24 mouse cellular contexts compared by ENCODE assay signal in genomic region chr8:103702236-103702635, GRCm38 (mm10).
DNase-seq lines count a peak whose midpoint lies in the region; TF ChIP-seq lines count a peak whose summit lies in the region.
"Had no signal": no experiment of that assay in that cellular context is flagged by ENCODE, and none has a peak within 500 bp of the region (broad histone marks: within the 10 kb centered on the region; RNA-seq: fewer than 3 reads in every experiment).

No protein-coding gene starts in this region.

- H3K4me3 ChIP-seq in CH12.LX (replicated peaks in 1 of 3; ENCODE audit: low read depth in 2 of 3, low read length in 2 of 3, poor library complexity in 1 of 3): no peak overlapping the region
- no peak overlapping the region for H3K4me3 ChIP-seq in limb, embryonic 10.5 days
- H3K4me3 ChIP-seq: forebrain, embryonic 10.5 days; heart, embryonic 12.5 days; hindbrain, embryonic 10.5 days; limb, embryonic 15.5 days; midbrain, embryonic 15.5 days; myocyte; neural tube, embryonic 13.5 days had no signal

- no peaks in the 10 kb centered on the region for H3K27me3 ChIP-seq in CH12.LX (replicated peaks)
- no peaks in the 10 kb centered on the region for H3K27me3 ChIP-seq in limb, embryonic 10.5 days (ENCODE audit: low read depth, poor library complexity, severe bottlenecking)
- H3K27me3 ChIP-seq: heart, embryonic 12.5 days; limb, embryonic 15.5 days; midbrain, embryonic 15.5 days; neural tube, embryonic 13.5 days had no signal

- TF ChIP-seq EP300 in CH12.LX (IDR thresholded peaks at IDR 0.05; ENCODE audit: low read length): no peak

- no peaks in the 10 kb centered on the region for H3K36me3 ChIP-seq in CH12.LX (replicated peaks in 1 of 2; ENCODE audit: control insufficient read depth in 1 of 2, insufficient read depth in 1 of 2, low read length in 1 of 2)
- no peaks in the 10 kb centered on the region for H3K36me3 ChIP-seq in limb, embryonic 10.5 days
- H3K36me3 ChIP-seq: forebrain, embryonic 10.5 days; heart, embryonic 12.5 days; hindbrain, embryonic 10.5 days; limb, embryonic 15.5 days; midbrain, embryonic 15.5 days; neural tube, embryonic 13.5 days had no signal

- in situ Hi-C loops in CH12.LX (cut with MboI; ENCODE audit: low pct_ligation_motif_present, low pct_unique_long_range_greater_than_20kb, low sequenced_read_pairs): no loop called here

- TF ChIP-seq CTCF in CH12.LX (conservative IDR thresholded peaks at IDR 0.05 in 1 of 2, IDR thresholded peaks at IDR 0.05 in 1 of 2; ENCODE audit: low read depth in 2 of 2, low read length in 2 of 2): no peak

- no peak overlapping the region for H3K9ac ChIP-seq in CH12.LX (ENCODE audit: insufficient read depth, low read depth)
- H3K9ac ChIP-seq: heart, embryonic 12.5 days; limb, embryonic 15.5 days; liver, embryonic 14.5 days; midbrain, embryonic 15.5 days; neural tube, embryonic 13.5 days had no signal

- no peaks in the 10 kb centered on the region for H3K79me2 ChIP-seq in CH12.LX (replicated peaks; ENCODE audit: control insufficient read depth, extremely low read depth, insufficient read depth, poor library complexity, severe bottlenecking)

- peaks cover 0 to 8% of the 10 kb centered on the region in 2 experiments; a peak in 2 of 4 replicates for H3K4me1 ChIP-seq in CH12.LX (ENCODE audit: control insufficient read depth in 1 of 2, insufficient read depth in 2 of 2)
- H3K4me1 ChIP-seq in limb, embryonic 10.5 days: no peaks in the 10 kb centered on the region
- H3K4me1 ChIP-seq: forebrain, embryonic 10.5 days; heart, embryonic 12.5 days; hindbrain, embryonic 10.5 days; limb, embryonic 15.5 days; midbrain, embryonic 15.5 days; neural tube, embryonic 13.5 days had no signal

- H3K9me3 ChIP-seq in CH12.LX (replicated peaks; ENCODE audit: low read length): peaks cover 3% of the 10 kb centered on the region
- H3K9me3 ChIP-seq in limb, embryonic 10.5 days (replicated peaks): no peaks in the 10 kb centered on the region
- H3K9me3 ChIP-seq: forebrain, embryonic 10.5 days; limb, embryonic 15.5 days; midbrain, embryonic 15.5 days had no signal

- TF ChIP-seq RAD21 in CH12.LX (IDR thresholded peaks at IDR 0.05; ENCODE audit: low read depth, low read length): no peak

- dilution Hi-C loops in CH12.LX (cut with MboI; ENCODE audit: extremely low pct_ligation_motif_present, extremely low pct_unique_long_range_greater_than_20kb, low sequenced_read_pairs): no loop called here

- peak; percentile 11 for DNase-seq in embryo, embryonic 11 days
- DNase-seq in embryo, embryonic 10 days (ENCODE audit: low spot score): no peak
- peak; percentile 43 for DNase-seq in CH12.LX (ENCODE audit: extremely low read depth)
- DNase-seq in NIH3T3 (ENCODE audit: low read depth): peak; percentile 74
- DNase-seq in retina, postnatal 1 day: peak; percentile 37
- DNase-seq in frontal cortex, adult 2 months (ENCODE audit: extremely low spot score in 1 of 2, low spot score in 1 of 2): no peak
- DNase-seq in limb, embryonic 10.5 days (ENCODE audit: low spot score): no peak
- DNase-seq: cerebellum, adult 11 months; cerebellum, adult 9-11 months; gastrocnemius, postnatal 25 days; heart, adult 18-20 months; heart, postnatal 10 days; layer of hippocampus, adult 9-11 months; lung, postnatal 4 days; spleen, adult 18-20 months had no signal

- TF ChIP-seq POLR2A in CH12.LX (IDR thresholded peaks at IDR 0.05; ENCODE audit: low read depth, low read length): no peak

- H3K27ac ChIP-seq in CH12.LX (ENCODE audit: insufficient read depth, low read depth): no peak overlapping the region
- H3K27ac ChIP-seq in limb, embryonic 10.5 days: no peak overlapping the region
- H3K27ac ChIP-seq: forebrain, embryonic 10.5 days; hindbrain, embryonic 10.5 days; kidney, postnatal 0 days; limb, embryonic 15.5 days; liver, embryonic 14.5 days; midbrain, embryonic 15.5 days; neural tube, embryonic 13.5 days had no signal

- H3K4me2 ChIP-seq in CH12.LX (ENCODE audit: insufficient read depth, low read depth, poor library complexity, severe bottlenecking): no peak overlapping the region
- H3K4me2 ChIP-seq: heart, embryonic 12.5 days; limb, embryonic 15.5 days; midbrain, embryonic 15.5 days; neural tube, embryonic 13.5 days had no signal

- WGBS in limb, embryonic 10.5 days: 85% methylated on average over 2 of the region's 2 CpGs

TF ChIP-seq in CH12.LX, 34 proteins besides CTCF, POLR2A, EP300 and RAD21:
- TF ChIP-seq MAFK (IDR thresholded peaks at IDR 0.05; ENCODE audit: insufficient replicate concordance, low read length) (0 out of 2 replicates have a peak, but pooled peaks have one; percentile 36), ZMIZ1 (IDR thresholded peaks at IDR 0.05; ENCODE audit: low read depth, low read length) (no peak)

Comparison
In these comparisons a context has a peak if more than half of its experiments do, and no peak if none do; other contexts are left out.
1. DNase-seq: peak in embryo, embryonic 11 days (single experiment), CH12.LX (single experiment), NIH3T3 (single experiment) and retina, postnatal 1 day (single experiment); none in embryo, embryonic 10 days (single experiment), frontal cortex, adult 2 months (0 of 2) and limb, embryonic 10.5 days (single experiment).